Mouse (Mus musculus) small intestine, adult 2 months (tissue): ENCODE measurements at regions not wholly inside any gene's neighbourhood (a gene's known extent, or its start where the extent isn't known, plus 50 kb on each side); places are given as distances from the start of the nearest gene placed in this dataset.

Experiments
- CTCF ChIP-seq: fragments of 200-500 bp; IDR thresholded peaks from 2 replicates; pipeline ENCODE4 v1.5.1; 2012; ENCODE audit warnings: low read depth, mild to moderate bottlenecking, control low read depth, inconsistent platforms, low read length, moderate library complexity, mixed read lengths; ENCODE audit not compliant: insufficient replicate concordance, insufficient read length; ENCODE audit errors: extremely low read depth
- POLR2A ChIP-seq: fragments of 200-500 bp; IDR thresholded peaks from 2 replicates; pipeline ENCODE4 v1.6.1; 2012; ENCODE audit warnings: low read depth, mild to moderate bottlenecking, control low read depth, inconsistent platforms, low read length, moderate library complexity

GRCm38 (mm10) chr12:29279631-29280080 is 248.5 kb upstream of the Myt1l start:
- TF ChIP-seq POLR2A: no peak
- TF ChIP-seq CTCF: no peak
